Mouse (Mus musculus) neural tube, postnatal 0 days (tissue): ENCODE data around the gene Dixdc1. TPM values are rescaled to one million over a fixed set of nuclear protein-coding genes. Genes with fewer than 3 reads are reported as not detected.

ENCODE experiments used
- polyA plus RNA-seq: library from polyadenylated mRNA; unstranded; fragments of >200 nt; fragmentation: Nextera tagmentation; extraction: Ambion mirVana; gene quantifications from 2 replicates; pipeline ENCODE4 v1.2.1, GENCODE M21; 2015

Dixdc1 gene
- 25.4 and 27.9 TPM in 2 replicates for polyA plus RNA-seq

DNA sequence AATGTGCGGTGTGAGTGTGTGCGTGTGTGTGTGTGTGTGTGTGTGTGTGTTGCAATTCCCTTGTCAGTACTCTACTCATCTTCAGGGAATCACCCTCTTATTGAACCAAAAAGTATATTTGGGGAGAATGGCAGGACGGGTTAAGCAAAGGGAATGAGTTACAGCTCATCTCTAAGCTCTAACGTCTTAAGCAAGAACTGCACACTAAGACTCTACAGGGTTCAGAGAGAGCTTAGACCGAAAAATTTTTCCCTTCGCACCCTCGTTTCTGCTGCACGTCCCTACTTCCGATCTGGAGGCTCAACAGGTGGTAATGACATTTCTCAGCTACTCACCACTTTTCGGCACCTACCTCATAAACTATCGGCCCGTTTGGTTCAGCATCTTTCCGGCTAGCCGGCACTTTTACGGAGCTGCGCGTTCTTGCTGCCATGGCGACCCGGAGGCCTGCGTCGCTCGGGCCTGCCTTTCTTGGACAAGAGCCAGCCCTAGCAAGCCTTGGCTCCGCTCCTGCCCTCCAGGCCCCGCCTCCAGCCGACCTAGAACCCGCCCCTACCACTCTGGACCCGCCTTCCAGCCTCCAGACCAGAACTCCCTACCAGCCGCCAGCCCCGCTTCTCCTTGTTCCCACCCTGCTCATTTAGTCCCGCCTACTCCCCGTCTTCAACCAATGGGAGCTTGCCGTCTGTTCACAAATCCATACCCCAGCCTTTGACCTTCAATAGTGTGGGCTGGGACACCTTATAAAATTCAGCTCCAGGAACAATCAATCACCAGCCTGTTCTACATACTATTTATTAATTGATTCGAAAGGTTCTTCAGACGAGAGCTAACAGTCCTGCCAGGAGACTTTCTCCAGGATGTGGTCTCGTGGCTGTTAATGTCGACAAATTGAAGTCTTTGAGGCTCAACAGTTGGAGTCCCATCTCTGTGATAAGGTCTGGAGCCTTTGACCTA is at the start of gene Dixdc1:
Dixdc1 (minus strand) TSS at position 604 of the 957 bp plus-strand sequence.

DNA sequence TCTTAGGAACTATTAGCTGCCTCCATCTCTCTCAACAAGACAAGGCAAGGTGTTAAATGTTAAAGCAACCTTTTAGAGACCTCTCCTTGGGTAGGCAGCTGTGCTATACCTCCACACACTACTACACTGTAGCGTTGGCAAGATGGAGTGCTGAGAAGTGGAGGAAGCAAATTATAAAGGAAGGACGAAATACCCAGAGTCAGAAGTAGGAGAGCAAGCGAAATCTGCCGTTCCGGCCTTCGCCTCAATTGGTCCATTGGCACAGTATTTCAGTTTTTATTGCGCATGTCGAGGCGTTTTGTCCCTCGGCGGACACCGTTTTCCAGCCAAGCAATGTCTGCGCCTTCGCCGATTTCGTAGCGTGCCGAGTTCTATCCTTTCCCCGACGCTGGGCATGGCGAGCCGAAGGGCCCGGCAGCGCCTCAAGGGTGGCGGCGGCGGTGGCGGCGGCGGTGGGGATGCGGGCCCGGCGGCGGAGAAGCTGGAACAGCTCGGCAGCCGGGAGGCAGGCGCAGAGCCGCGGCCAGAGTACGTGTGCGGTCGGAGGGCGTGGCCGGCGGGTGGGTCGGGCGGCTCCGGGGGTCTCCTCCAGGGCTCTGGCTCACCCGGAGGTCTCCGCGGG is 35.8 kb upstream of the Dixdc1 start, which contains the start of the genes Alg9 and 1110032A03Rik:
Alg9 (plus strand) TSS at position 29 of the 622 bp plus-strand sequence.
1110032A03Rik (minus strand) TSS at position 530 of the 622 bp plus-strand sequence.

DNA sequence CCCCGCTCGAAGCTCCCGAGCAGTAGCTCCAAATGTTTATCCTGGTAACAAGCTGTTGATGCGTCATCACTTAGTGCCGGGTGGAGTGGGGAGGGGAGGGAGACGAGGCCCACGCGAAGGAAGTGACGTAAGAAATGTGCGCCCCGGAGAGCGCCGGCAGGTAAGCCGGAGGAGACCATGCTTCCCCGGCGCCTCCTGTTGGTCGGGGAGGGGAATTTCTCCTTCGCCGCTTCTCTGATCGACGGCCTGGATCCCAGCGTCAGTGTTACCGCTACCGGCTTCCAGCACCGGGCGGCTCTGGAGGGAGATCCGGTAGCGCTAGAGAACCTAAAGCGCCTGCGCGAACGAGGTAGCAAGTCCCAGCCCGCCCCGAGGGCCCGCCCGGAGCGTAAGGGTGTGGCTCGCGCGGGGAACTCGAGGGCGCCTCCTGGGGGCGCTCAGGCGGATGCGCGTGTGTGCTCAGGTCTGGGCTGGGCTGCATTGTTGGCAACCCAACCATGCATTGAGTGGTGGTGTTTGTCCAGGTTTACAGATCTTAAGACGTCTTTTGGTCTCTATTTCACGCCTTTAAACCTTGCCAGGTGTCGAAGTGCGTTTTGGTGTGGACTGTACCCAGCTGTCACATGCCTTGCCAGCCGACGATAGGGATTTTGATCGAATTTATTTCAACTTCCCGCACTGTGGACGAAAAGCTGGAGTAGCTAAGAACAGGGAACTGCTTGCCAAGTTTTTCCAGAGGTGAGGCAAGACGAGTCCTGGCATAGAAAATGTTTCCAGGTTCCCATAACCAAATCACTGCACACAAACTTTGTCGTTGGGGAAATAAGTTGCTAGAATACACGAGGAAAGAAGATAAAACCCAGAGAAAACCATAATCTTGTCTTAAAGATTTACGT is 29.0 kb upstream of the Dixdc1 start, which contains the start of gene Fdxacb1:
Fdxacb1 (plus strand) TSS at position 130 of the 896 bp plus-strand sequence.

DNA sequence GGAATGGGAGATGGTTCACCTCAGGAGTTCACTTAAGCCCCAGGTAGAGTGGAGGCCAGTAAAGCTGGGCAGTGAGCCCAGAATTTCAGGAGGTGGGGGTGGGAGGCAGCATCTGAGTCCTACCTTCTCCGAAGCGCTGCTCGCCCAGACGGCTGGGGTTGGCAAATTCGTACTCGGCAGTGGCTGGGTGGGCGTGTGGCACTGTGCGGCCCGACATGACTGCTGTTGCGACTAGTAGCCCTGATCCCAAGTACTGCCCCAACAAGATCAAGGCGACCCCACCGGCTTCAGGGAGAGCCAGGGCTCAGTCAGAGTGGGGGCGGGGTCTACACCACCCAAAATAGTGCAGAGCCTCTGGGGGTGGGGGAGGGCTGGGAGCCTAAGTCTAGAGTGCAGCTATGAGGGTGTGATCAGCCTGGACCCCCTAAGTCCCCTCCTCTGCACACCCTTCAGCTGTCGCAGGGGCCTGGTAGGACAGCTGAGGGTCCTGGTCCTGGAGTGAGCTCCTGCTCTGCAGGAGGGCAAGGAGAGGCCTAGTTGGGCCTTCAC is 12.8 kb upstream of the Dixdc1 start, which contains the start of gene Hspb2:
Hspb2 (minus strand) TSS at position 301 of the 549 bp plus-strand sequence.

DNA sequence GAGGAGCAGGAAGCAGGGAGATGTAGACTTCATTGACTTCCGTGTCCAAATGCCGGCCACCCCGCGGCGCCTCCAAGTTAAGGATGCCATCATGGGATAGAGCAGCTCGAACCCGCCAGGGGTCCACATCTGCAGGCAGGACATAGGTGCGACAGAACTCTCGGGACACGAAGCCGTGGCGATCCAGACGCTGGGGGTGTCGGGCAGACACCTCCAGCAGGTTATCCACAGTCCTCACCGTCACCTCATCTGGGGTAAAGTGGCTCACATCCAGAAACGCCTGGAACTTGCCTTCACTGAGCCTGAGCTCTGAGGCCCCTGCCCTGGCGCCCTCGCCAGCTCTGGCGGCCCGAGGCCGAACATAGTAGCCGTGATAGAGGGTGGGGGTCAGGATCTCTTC is 12.0 kb upstream of the Dixdc1 start, which contains the start of gene Cryab:
Cryab (plus strand) TSS at position 3 of the 400 bp plus-strand sequence.

DNA sequence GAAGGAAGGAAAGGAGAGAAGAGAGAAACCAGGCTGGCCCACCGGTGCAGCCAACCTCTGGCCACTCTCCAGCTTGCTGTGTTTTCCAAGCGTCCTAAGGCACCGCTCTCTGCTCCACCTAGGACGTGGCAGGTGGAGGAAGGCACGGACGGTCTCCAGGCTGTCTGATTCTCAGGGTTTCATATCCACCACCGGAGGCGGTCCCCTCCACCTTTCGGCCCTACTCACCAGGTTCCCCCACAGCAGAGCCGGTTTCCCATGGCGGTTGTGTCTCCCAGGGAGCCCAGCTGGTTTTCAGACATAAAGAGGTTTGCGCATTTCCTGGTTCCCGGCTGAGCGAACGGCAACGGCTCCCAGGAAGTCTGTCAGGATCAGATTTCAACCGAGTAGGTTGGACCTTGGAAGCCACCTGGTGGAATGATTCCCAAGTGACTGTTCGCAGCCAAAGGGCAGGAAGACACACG is 6.9 kb upstream of the Dixdc1 start, which contains the start of gene 2310030G06Rik:
2310030G06Rik (minus strand) TSS at position 323 of the 464 bp plus-strand sequence.

DNA sequence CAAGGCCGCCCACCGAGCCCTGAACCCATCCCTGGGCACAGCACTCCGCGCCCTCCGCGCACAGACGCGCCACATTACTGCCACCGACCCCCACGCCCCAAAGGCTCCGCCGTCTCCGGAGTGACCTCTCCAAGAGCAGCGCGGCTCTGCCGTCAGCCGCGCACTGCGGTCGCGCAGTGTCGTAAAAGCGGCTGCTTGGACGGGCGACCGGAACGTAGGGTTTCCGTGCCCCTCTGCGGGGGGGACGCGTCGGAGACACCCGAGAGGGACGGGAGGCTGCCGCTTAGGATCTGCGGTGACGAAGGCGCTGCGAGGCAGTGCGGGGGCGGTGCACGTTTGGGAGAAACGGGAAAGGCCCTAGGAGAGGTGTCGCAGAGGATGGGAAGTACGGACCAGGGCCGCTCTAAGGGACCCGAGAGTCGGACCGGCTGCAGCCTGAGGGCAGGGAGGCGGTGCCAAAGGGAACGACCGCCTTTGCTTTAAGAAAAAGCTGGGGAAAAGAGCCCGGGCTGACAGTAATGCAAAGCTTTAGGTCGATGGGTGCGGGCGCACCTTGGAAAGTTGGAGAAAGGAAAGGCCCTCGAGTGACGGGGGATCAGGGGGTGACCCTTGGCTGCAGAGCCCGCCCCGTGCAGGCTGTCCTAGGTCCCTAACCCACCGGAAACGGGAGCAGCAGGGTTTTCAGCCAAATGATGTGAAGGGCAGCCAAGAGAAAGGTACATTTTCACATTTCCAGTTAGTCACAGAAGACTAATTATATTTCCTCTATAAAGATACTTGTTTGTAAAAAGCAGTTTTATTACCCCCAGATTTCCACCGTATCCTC is 79.7 kb downstream of the Dixdc1 start, which contains the start of gene Dlat:
Dlat (minus strand) TSS at position 389 of the 826 bp plus-strand sequence.

DNA sequence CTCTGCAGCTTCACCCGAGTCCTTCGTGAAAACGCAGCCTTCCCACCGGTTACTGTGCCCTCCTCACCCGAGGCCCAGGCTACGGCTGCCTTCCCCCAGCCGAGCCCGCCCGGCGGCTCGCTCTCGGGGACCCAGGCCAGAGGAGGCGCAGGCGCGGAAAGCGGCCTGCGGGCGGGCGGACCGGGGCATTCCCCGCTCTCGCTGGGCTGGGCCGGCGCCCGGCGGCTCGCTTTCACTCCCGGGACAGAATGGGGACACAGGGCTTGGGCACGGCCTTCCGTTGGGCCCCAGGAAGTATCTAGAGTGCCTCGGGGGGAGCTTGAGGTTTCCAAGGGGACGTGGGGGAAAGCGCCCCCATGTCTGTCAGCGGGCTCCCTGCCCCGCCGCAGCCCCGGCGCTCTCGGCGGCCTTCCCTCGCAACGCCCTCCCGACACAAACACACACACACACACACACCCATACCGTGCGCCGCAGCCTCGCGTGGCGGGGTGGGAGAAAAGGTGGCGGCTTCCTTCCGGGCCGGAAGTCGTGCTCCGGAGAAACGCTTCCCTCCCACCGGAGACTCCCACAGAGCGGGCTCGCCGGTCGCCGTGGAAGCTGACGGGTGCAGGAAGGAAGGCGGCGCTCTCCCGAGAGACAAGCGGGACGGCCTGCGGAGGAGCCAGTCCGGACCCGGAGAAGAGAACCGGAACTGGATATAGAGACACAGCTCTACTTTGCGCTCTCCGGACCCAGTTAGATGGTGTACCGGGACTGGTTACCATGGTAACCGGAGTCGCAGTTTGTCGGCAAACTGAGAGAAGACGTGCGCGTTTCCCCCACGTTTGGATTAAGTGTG is 122.3 kb downstream of the Dixdc1 start, which contains the start of the genes Pih1d2 and Nkapd1:
Pih1d2 (plus strand) TSS at position 556 of the 838 bp plus-strand sequence.
Nkapd1 (minus strand) TSS at position 699 of the 838 bp plus-strand sequence.

Other genes starting within 250 kb of the Dixdc1 start
- gene Plet1, start 245.0 kb downstream of the Dixdc1 start, polyA plus RNA-seq = 0.56 and 0.90 TPM in 2 replicates
- 97.8 and 101 TPM in 2 replicates for gene Pts, start 210.8 kb downstream of the Dixdc1 start, polyA plus RNA-seq
- gene Il18, start 184.7 kb downstream of the Dixdc1 start, polyA plus RNA-seq = 37.1 and 50.8 TPM in 2 replicates
- gene Bco2, start 184.3 kb downstream of the Dixdc1 start, polyA plus RNA-seq = 0.42 and 0.55 TPM in 2 replicates
- 0.46 TPM in 1 of 2 replicates, not detected in the other for gene Tex12, start 178.2 kb downstream of the Dixdc1 start, polyA plus RNA-seq
- 353 and 365 TPM in 2 replicates for gene Sdhd, start 135.7 kb downstream of the Dixdc1 start, polyA plus RNA-seq
- 492 and 511 TPM in 2 replicates for gene Timm8b, start 135.6 kb downstream of the Dixdc1 start, polyA plus RNA-seq
- gene Pih1d2, start 122.2 kb downstream of the Dixdc1 start, polyA plus RNA-seq = 4.5 and 6.8 TPM in 2 replicates
- gene Nkapd1, start 122.1 kb downstream of the Dixdc1 start, polyA plus RNA-seq = 22.0 and 22.5 TPM in 2 replicates
- gene Dlat, start 79.7 kb downstream of the Dixdc1 start, polyA plus RNA-seq = 73.7 and 79.1 TPM in 2 replicates
- gene 2310030G06Rik, start 7.0 kb upstream of the Dixdc1 start, polyA plus RNA-seq = 2.3 and 3.6 TPM in 2 replicates
- gene Cryab, start 11.8 kb upstream of the Dixdc1 start, polyA plus RNA-seq = 64.2 and 69.0 TPM in 2 replicates
- 3.3 and 4.1 TPM in 2 replicates for gene Hspb2, start 12.8 kb upstream of the Dixdc1 start, polyA plus RNA-seq
- 7.9 and 8.8 TPM in 2 replicates for gene Fdxacb1, start 28.7 kb upstream of the Dixdc1 start, polyA plus RNA-seq
- gene Alg9, start 35.5 kb upstream of the Dixdc1 start, polyA plus RNA-seq = 47.7 and 52.7 TPM in 2 replicates
- 64.4 and 69.0 TPM in 2 replicates for gene 1110032A03Rik, start 36.0 kb upstream of the Dixdc1 start, polyA plus RNA-seq
- gene Ppp2r1b, start 105.8 kb upstream of the Dixdc1 start, polyA plus RNA-seq = 28.7 and 29.8 TPM in 2 replicates